Mouse (Mus musculus) kidney, adult 18-20 months (tissue): Measurements from ENCODE around the gene Hspa1l.

Experiments used
- DNase-seq: peaks from one replicate; pipeline ENCODE4 v3.0.0; 2021

Hspa1l gene

GRCm38 (mm10) chr17:35027277-35028068, 55.0 kb downstream of the Hspa1l start, which contains the start of gene Sapcd1:
Gene Sapcd1, minus strand, starts transcription at chr17:35028016.
- DNase-seq, result no peak

- no peak for DNase-seq
These were observed 55.8 kb downstream of the Hspa1l start for GRCm38 (mm10) chr17:35028315-35028714.
